Mouse (Mus musculus): ENCODE measurements around the gene Sh2d3c. TPM values are rescaled to one million over a fixed set of nuclear protein-coding genes. Genes with fewer than 3 reads are reported as not detected.
A peak's percentile ranks its signal among the peaks of the same experiment; 100 is the strongest.

The Sh2d3c gene
- total RNA-seq, 2 experiments from 2014 or later, result 33.0 to 37.3 TPM

- DNase-seq (ENCODE audit: extremely low spot score in 1 of 2, low spot score in 2 of 2), result peak in 1 of 2 experiments; percentile 56
- intact Hi-C loops (cut with DNase I), result loop anchor here (5.0 kb wide), 1 partner anchor 142 kb away; no protein-coding TSS in a partner anchor
Observed at GRCm38 (mm10) chr2:32714987-32715425, 5.8 kb upstream of the Sh2d3c start.

- DNase-seq (ENCODE audit: extremely low spot score in 1 of 2, low spot score in 2 of 2), result peak in 1 of 2 experiments; percentile 68
- intact Hi-C loops (cut with DNase I), result no loop called here
Observed at GRCm38 (mm10) chr2:32718761-32719160, 2.1 kb upstream of the Sh2d3c start.

GRCm38 (mm10) chr2:32720053-32720452, 802 bp upstream of the Sh2d3c start:
- no peak for DNase-seq (ENCODE audit: extremely low spot score in 1 of 2, low spot score in 2 of 2)
- intact Hi-C loops (cut with DNase I), result no loop called here

GRCm38 (mm10) chr2:32722046-32722445, 1.2 kb downstream of the Sh2d3c start:
- DNase-seq (ENCODE audit: extremely low spot score in 1 of 2, low spot score in 2 of 2), result no peak
- intact Hi-C loops (cut with DNase I), result no loop called here

- DNase-seq (ENCODE audit: extremely low spot score in 1 of 2, low spot score in 2 of 2), result no peak
- intact Hi-C loops (cut with DNase I), result no loop called here
Observed at GRCm38 (mm10) chr2:32722581-32722980, 1.7 kb downstream of the Sh2d3c start.

GRCm38 (mm10) chr2:32724149-32724548, 3.3 kb downstream of the Sh2d3c start:
- intact Hi-C loops (cut with DNase I), result no loop called here
- no peak for DNase-seq (ENCODE audit: extremely low spot score in 1 of 2, low spot score in 2 of 2)

GRCm38 (mm10) chr2:32724832-32725790, 4.3 kb downstream of the Sh2d3c start:
- DNase-seq (ENCODE audit: extremely low spot score in 1 of 2, low spot score in 2 of 2), result no peak
- intact Hi-C loops (cut with DNase I), result no loop called here

GRCm38 (mm10) chr2:32727435-32727834, 6.6 kb downstream of the Sh2d3c start:
- peak; percentile 83 to 95 for DNase-seq (ENCODE audit: extremely low spot score in 1 of 2, low spot score in 2 of 2)
- intact Hi-C loops (cut with DNase I), result no loop called here

- peak in 1 of 2 experiments; percentile 81 for DNase-seq (ENCODE audit: extremely low spot score in 1 of 2, low spot score in 2 of 2)
- intact Hi-C loops (cut with DNase I), result no loop called here
Observed at GRCm38 (mm10) chr2:32728463-32728862, 7.6 kb downstream of the Sh2d3c start.

GRCm38 (mm10) chr2:32729547-32729946, 8.7 kb downstream of the Sh2d3c start:
- DNase-seq (ENCODE audit: extremely low spot score in 1 of 2, low spot score in 2 of 2), result no peak

GRCm38 (mm10) chr2:32730854-32731253, 10.0 kb downstream of the Sh2d3c start:
- intact Hi-C loops (cut with DNase I), result no loop called here
- DNase-seq (ENCODE audit: extremely low spot score in 1 of 2, low spot score in 2 of 2), result peak in 1 of 2 experiments; percentile 79

More at GRCm38 (mm10) chr2:32729547-32729946, 8.7 kb downstream of the Sh2d3c start:
- intact Hi-C loops (cut with DNase I), result no loop called here

- DNase-seq (ENCODE audit: extremely low spot score in 1 of 2, low spot score in 2 of 2), result peak in 1 of 2 experiments; percentile 61
- intact Hi-C loops (cut with DNase I), result no loop called here
Observed at GRCm38 (mm10) chr2:32731911-32732310, 11.1 kb downstream of the Sh2d3c start.

- intact Hi-C loops (cut with DNase I), result no loop called here
- DNase-seq (ENCODE audit: extremely low spot score in 1 of 2, low spot score in 2 of 2), result no peak
Observed at GRCm38 (mm10) chr2:32732695-32733094, 11.8 kb downstream of the Sh2d3c start.

- no peak for DNase-seq (ENCODE audit: extremely low spot score in 1 of 2, low spot score in 2 of 2)
- intact Hi-C loops (cut with DNase I), result no loop called here
Observed at GRCm38 (mm10) chr2:32734480-32734879, 13.6 kb downstream of the Sh2d3c start.

GRCm38 (mm10) chr2:32734933-32735332, 14.1 kb downstream of the Sh2d3c start:
- intact Hi-C loops (cut with DNase I), result no loop called here
- DNase-seq (ENCODE audit: extremely low spot score in 1 of 2, low spot score in 2 of 2), result peak in 1 of 2 experiments; percentile 78

- intact Hi-C loops (cut with DNase I), result no loop called here
Observed at GRCm38 (mm10) chr2:32736306-32736829, 15.5 kb downstream of the Sh2d3c start.

GRCm38 (mm10) chr2:32737008-32737407, 16.2 kb downstream of the Sh2d3c start:
- no peak for DNase-seq (ENCODE audit: extremely low spot score in 1 of 2, low spot score in 2 of 2)
- intact Hi-C loops (cut with DNase I), result no loop called here

More at GRCm38 (mm10) chr2:32736306-32736829, 15.5 kb downstream of the Sh2d3c start:
- DNase-seq (ENCODE audit: extremely low spot score in 1 of 2, low spot score in 2 of 2), result no peak

- DNase-seq (ENCODE audit: extremely low spot score in 1 of 2, low spot score in 2 of 2), result no peak
- intact Hi-C loops (cut with DNase I), result no loop called here
Observed at GRCm38 (mm10) chr2:32739311-32739710, 18.5 kb downstream of the Sh2d3c start.

GRCm38 (mm10) chr2:32740916-32741272, 20.0 kb downstream of the Sh2d3c start, which contains the start of gene 6330409D20Rik:
Gene 6330409D20Rik (minus strand): TSS chr2:32741016.
- no peak for DNase-seq (ENCODE audit: extremely low spot score in 1 of 2, low spot score in 2 of 2)
- intact Hi-C loops (cut with DNase I), result no loop called here
